Mouse (Mus musculus) heart, adult 2 months (tissue): ENCODE data around the gene Epb41l2. TPM values are rescaled to one million over a fixed set of nuclear protein-coding genes. Genes with fewer than 3 reads are reported as not detected.

Experiments
- DNase-seq, 2 experiments: peaks; one replicate each; pipeline ENCODE4 v3.0.0; 2021
- H3K27ac ChIP-seq: fragments of 200-600 bp; 2 replicates; pipeline ENCODE4 v1.8.1; 2022
- H3K27me3 ChIP-seq: fragments of 200-500 bp; 2 replicates; pipeline ENCODE4 v1.6.1; 2012; ENCODE audit warnings: mild to moderate bottlenecking, low read length, inconsistent platforms, mixed read lengths; ENCODE audit not compliant: control insufficient read depth, insufficient read depth
- H3K36me3 ChIP-seq: fragments of 200-500 bp; 2 replicates; pipeline ENCODE4 v1.6.1; 2012; ENCODE audit warnings: low read length, inconsistent platforms; ENCODE audit not compliant: control insufficient read depth, insufficient read depth
- H3K4me1 ChIP-seq: fragments of 200-500 bp; 2 replicates; pipeline ENCODE4 v1.6.1; 2011; ENCODE audit warnings: low read length; ENCODE audit not compliant: control insufficient read depth, insufficient read depth
- H3K4me3 ChIP-seq: fragments of 200-600 bp; 2 replicates; pipeline ENCODE4 v1.8.1; 2022
- H3K79me2 ChIP-seq: fragments of 200-500 bp; replicated peaks from 2 replicates; pipeline ENCODE4 v1.6.1; 2012; ENCODE audit warnings: mild to moderate bottlenecking, inconsistent platforms, low read length, moderate library complexity, mixed read lengths; ENCODE audit not compliant: control insufficient read depth, insufficient read depth
- H3K9ac ChIP-seq: fragments of 200-500 bp; 2 replicates; pipeline ENCODE4 v1.6.1; 2012; ENCODE audit warnings: low read depth, mild to moderate bottlenecking, control low read depth, inconsistent platforms, low read length, mixed read lengths
- CTCF ChIP-seq: fragments of 200-600 bp; IDR thresholded peaks from 2 replicates; pipeline ENCODE4 v1.8.1; 2022; ENCODE audit warnings: antibody characterized with exemption, mild to moderate bottlenecking, moderate library complexity
- EP300 ChIP-seq: fragments of 200-500 bp; IDR thresholded peaks from 2 replicates; pipeline ENCODE4 v1.6.1; 2011; ENCODE audit warnings: low read depth, low read length, control low read depth; ENCODE audit not compliant: insufficient read depth
- POLR2A ChIP-seq: fragments of 200-500 bp; IDR thresholded peaks from 2 replicates; pipeline ENCODE4 v1.6.1; 2011; ENCODE audit warnings: mild to moderate bottlenecking, low read depth, low read length, control low read depth; ENCODE audit not compliant: insufficient read depth
- WGBS: fragments of 180-500 bp; shearing (Covaris S2); methylation state at CpG from one replicate; pipeline ENCODE4 v1.1.7; 2018; 5-methylcytosine and 5-hydroxymethylcytosine counted together
- intact Hi-C: fragments of 180-260 bp; cut with DNase I; formaldehyde crosslinking; loops from one replicate; pipeline ENCODE4 v1.15.1; 2025
- polyA plus RNA-seq: library from polyadenylated mRNA; depleted of rRNA; stranded (reverse); fragments of >200 nt; gene quantifications from 2 replicates; pipeline ENCODE4 v1.2.3, GENCODE M21; 2012
- total RNA-seq, 2 experiments: library from RNA; stranded (reverse); gene quantifications; 2 replicates each; pipeline ENCODE4 v1.2.3; 2021

The Epb41l2 gene
- total and polyA plus RNA-seq, 3 experiments = 24.0 to 49.1 (median 40.5) TPM

DNA sequence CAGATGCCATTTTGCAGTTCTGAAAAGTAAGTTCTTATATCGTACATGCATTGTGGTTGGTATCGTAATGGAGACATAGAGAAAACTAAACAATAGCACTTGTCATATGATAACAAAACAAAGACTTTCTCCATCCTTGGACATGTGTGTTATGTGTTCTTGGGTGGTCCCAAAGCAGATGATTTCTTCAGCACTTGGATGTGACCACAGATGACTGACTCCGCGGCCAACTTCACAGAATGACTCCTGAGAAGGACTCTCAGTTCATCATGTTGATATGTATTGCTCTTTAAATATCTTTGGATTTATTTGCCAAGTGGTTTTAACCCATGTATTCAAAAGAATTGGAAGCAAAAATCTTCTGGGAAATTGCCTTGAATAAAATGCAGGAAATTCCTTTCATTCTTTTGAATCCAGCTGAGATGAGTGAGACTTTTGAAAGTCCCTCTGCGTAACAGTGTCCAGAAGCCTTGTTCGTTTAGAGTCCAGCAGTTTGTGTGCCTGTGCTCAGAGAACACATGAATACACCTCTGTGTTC is 52.3 kb downstream of the Epb41l2 start:
- TF ChIP-seq EP300 (no peak), POLR2A (no peak), CTCF (no peak)
- Histone ChIP-seq H3K36me3 (peaks cover 5% of the 10 kb centered on the region), H3K79me2 (peaks cover 1% of the 10 kb centered on the region; the same call in 1 of the 2 replicates), H3K9ac (no peak overlapping the region), H3K27ac (peak overlapping the region; percentile 36), H3K27me3 (no peaks in the 10 kb centered on the region), H3K4me3 (no peak overlapping the region), H3K4me1 (peaks cover 6% of the 10 kb centered on the region)
- intact Hi-C loops = no loop called here
- 43% methylated on average over 6 of the region's 6 CpGs for WGBS
- DNase-seq = no peak

DNA sequence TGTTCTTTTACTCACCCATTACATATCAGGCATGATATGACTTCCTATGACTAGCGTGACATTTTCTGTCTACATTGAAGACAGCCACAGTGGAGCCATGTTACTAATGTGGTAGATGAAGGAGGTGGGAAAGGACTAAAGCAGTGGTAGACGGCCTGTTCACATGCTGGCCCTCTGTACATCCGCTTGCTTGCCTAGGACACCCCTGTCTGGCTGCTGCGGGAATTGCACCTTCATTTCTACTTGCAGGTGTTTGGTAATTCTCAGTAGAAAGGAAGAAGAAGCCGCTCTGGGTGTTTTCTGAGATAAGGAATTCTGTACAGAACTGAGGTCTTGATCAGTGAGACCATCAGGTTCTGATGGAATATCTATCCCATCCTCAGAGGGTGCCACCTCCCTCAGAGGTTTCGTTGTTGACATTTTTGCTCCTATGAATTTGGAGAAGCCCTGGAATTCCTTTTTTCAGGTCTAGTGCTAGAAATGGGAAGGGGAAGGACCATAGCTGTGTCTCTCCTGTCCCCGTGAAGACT is 55.7 kb downstream of the Epb41l2 start:
- no peak for TF ChIP-seq POLR2A
- peak; percentile 60 for TF ChIP-seq CTCF
- TF ChIP-seq EP300 = 0 out of 2 replicates have a peak, but pooled peaks have one; percentile 24
- H3K4me1 ChIP-seq = peaks cover 4% of the 10 kb centered on the region
- intact Hi-C loops = no loop called here
- H3K27me3 ChIP-seq = no peaks in the 10 kb centered on the region
- H3K36me3 ChIP-seq = peaks cover 5% of the 10 kb centered on the region
- peaks cover under 1% of the 10 kb centered on the region for H3K79me2 ChIP-seq
- 82% methylated on average over 7 of the region's 7 CpGs for WGBS
- no peak overlapping the region for H3K9ac ChIP-seq
- DNase-seq = peak in 1 of 2 experiments; percentile 35
- H3K4me3 ChIP-seq = no peak overlapping the region
- no peak overlapping the region for H3K27ac ChIP-seq

DNA sequence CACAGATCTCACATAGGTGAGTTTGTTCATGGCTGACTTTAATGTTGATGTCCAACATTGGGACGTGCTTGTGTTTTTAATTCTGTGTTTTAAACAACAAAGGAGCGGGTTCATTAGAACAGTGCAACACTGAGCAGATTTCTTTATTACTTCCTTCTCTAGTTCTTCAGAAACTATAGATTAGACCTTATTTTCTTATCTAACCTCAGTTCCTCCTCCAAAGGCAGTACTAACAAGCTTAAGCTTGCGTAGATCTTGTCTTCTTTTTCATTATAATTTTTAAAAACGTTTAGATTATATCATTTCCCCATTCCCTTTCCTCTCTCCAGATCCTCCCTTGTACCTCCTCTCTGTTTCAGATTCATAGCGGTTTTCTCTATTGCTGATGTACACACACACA is 57.1 kb downstream of the Epb41l2 start:
- Histone ChIP-seq H3K27me3 (no peaks in the 10 kb centered on the region), H3K79me2 (no peaks in the 10 kb centered on the region; the same call in none of the 2 replicates), H3K36me3 (peaks cover under 1% of the 10 kb centered on the region), H3K27ac (no peak overlapping the region), H3K9ac (no peak overlapping the region), H3K4me3 (no peak overlapping the region), H3K4me1 (peaks cover 4% of the 10 kb centered on the region)
- intact Hi-C loops = no loop called here
- DNase-seq = no peak
- TF ChIP-seq POLR2A (no peak), CTCF (no peak), EP300 (no peak)
- WGBS = 80% methylated on average over 5 of the region's 5 CpGs

DNA sequence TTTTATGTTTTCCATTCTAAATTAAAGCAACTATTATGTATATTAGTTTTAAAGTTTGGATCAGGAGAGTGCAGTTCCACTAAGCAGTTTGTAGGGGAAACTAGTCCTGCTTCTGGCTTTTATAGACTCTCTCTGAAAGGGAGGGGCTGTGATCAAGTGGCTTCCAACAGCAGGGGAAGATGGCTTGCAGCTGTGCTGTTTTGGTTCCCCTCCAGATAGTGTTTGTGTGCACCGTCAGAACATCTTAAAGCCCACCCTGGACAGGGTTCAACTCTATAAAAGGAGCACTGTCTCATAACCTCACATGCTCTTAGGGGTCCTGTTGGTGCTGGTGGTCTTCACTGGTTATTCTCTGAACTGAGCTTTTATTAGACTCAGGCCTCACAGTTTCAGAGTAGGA is 66.5 kb downstream of the Epb41l2 start:
- 0 out of 2 replicates have a peak, but pooled peaks have one; percentile 15 for TF ChIP-seq POLR2A
- no peak for TF ChIP-seq EP300
- Histone ChIP-seq H3K36me3 (peaks cover 6% of the 10 kb centered on the region), H3K4me1 (peaks cover 25% of the 10 kb centered on the region), H3K27me3 (no peaks in the 10 kb centered on the region), H3K9ac (no peak overlapping the region), H3K79me2 (no peaks in the 10 kb centered on the region), H3K27ac (peak overlapping the region; percentile 64), H3K4me3 (no peak overlapping the region)
- WGBS = 18% methylated on average over 1 of the region's 1 CpGs
- intact Hi-C loops = no loop called here
- DNase-seq = peak; percentile 48 to 63

DNA sequence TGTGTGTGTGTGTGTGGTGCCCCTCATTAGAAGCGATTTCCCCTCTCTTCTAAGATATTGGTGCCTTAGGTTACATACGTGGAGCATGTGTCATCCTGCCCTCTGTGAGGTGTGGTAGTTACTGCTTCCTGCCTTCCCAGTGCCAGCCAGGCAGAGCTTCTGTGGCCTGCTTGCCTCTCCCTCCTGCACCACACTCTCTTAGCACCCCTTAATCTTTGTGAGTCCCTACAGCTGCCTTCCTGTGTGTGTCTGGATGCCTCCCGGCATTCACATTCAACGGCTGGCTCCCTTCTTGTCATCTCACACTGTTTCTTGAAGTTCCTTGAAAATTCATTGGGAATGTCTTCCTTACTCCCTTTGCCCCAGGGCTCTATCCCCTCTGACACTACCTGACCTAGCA is 67.2 kb downstream of the Epb41l2 start:
- Histone ChIP-seq H3K27me3 (no peaks in the 10 kb centered on the region), H3K79me2 (no peaks in the 10 kb centered on the region), H3K36me3 (peaks cover 6% of the 10 kb centered on the region), H3K9ac (no peak overlapping the region; the same call in 1 of the 2 replicates), H3K4me3 (no peak overlapping the region), H3K4me1 (peaks cover 25% of the 10 kb centered on the region), H3K27ac (peak overlapping the region; percentile 64)
- no peak for DNase-seq
- WGBS = 40% methylated on average over 4 of the region's 4 CpGs
- intact Hi-C loops = no loop called here
- TF ChIP-seq CTCF (no peak), EP300 (no peak), POLR2A (no peak)

DNA sequence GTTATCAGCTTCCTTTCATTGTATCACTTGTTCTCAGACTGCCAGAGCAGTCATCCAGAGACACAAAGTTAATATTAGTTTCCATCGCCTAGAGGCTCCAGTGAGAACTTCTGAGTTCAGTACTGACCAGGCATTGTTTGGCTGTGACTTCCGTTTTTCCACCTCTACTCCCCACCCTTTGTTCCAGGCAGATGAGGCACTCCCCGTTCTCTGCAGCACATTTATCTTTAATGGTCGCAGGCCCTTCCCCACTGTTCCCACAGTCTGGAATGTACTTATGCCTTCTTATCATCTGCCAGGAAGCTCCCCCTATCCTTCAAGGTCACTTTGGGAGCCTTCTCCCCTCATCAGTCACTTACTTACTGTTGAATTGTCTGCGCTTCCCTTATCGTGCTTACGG is 67.9 kb downstream of the Epb41l2 start:
- no peak overlapping the region for H3K4me3 ChIP-seq
- peak overlapping the region; percentile 64 for H3K27ac ChIP-seq
- peaks cover 28% of the 10 kb centered on the region for H3K4me1 ChIP-seq
- intact Hi-C loops = no loop called here
- peaks cover 6% of the 10 kb centered on the region for H3K36me3 ChIP-seq
- no peak for DNase-seq
- 19% methylated on average over 7 of the region's 7 CpGs for WGBS
- no peaks in the 10 kb centered on the region for H3K79me2 ChIP-seq
- 0 out of 2 replicates have a peak overlapping the region, but pooled peaks have one; percentile 15 for H3K9ac ChIP-seq
- H3K27me3 ChIP-seq = no peaks in the 10 kb centered on the region
- TF ChIP-seq CTCF = peak; percentile 35
- no peak for TF ChIP-seq POLR2A
- no peak for TF ChIP-seq EP300
